Mouse (Mus musculus) CH12.LX (cell line): ENCODE results near the gene Ginm1. TPM values are rescaled to one million over a fixed set of nuclear protein-coding genes. Genes with fewer than 3 reads are reported as not detected.

Source experiments
- DNase-seq: peaks from one replicate; pipeline ENCODE4 v3.0.0-alpha.2; 2013; ENCODE audit errors: extremely low read depth
- H3K27ac ChIP-seq: 2 replicates; pipeline ENCODE4 v1.5.1; 2012; ENCODE audit warnings: low read depth, mild to moderate bottlenecking, control low read depth, moderate library complexity; ENCODE audit not compliant: insufficient read depth
- H3K27me3 ChIP-seq: replicated peaks from 2 replicates; pipeline ENCODE3; 2012; ENCODE audit warnings: inconsistent platforms
- H3K36me3 ChIP-seq, 2 experiments: replicated peaks in 1 of 2; 2 replicates each; pipeline versions ENCODE3 to v1.6.1; 2012; ENCODE audit warnings: inconsistent platforms in 1 of 2, low read length in 1 of 2, mild to moderate bottlenecking in 1 of 2, mixed read lengths in 1 of 2, moderate library complexity in 1 of 2; ENCODE audit not compliant: control insufficient read depth in 1 of 2, insufficient read depth in 1 of 2
- H3K4me1 ChIP-seq, 2 experiments: 2 replicates each; pipeline ENCODE4 v1.6.1; 2012; ENCODE audit warnings: inconsistent platforms in 1 of 2, moderate library complexity in 1 of 2; ENCODE audit not compliant: insufficient read depth in 2 of 2, control insufficient read depth in 1 of 2
- H3K4me2 ChIP-seq: 2 replicates; pipeline ENCODE4 v1.6.1; 2012; ENCODE audit warnings: low read depth, mild to moderate bottlenecking, control low read depth; ENCODE audit not compliant: poor library complexity, insufficient read depth, severe bottlenecking
- H3K4me3 ChIP-seq, 3 experiments: fragments of 150-350 bp in 1 of 3; sonication (generic) in 1 of 3; replicated peaks in 1 of 3; 2 replicates each; pipeline versions ENCODE3 to v1.5.1; 2011 to 2012; ENCODE audit warnings: low read depth in 2 of 3, low read length in 2 of 3, mild to moderate bottlenecking in 2 of 3, moderate library complexity in 2 of 3, control low read depth in 1 of 3, improper control_type of control experiment in 1 of 3, inconsistent platforms in 1 of 3, mixed read lengths in 1 of 3; ENCODE audit not compliant: poor library complexity in 1 of 3
- H3K79me2 ChIP-seq: replicated peaks from 2 replicates; pipeline ENCODE4 v1.6.1; 2012; ENCODE audit warnings: mild to moderate bottlenecking, moderate library complexity; ENCODE audit not compliant: control insufficient read depth, poor library complexity, insufficient read depth, severe bottlenecking; ENCODE audit errors: extremely low read depth
- H3K9ac ChIP-seq: 2 replicates; pipeline ENCODE4 v1.6.1; 2012; ENCODE audit warnings: low read depth, mild to moderate bottlenecking, control low read depth, moderate library complexity; ENCODE audit not compliant: insufficient read depth
- H3K9me3 ChIP-seq: replicated peaks from 2 replicates; pipeline ENCODE3; 2012; ENCODE audit warnings: low read length, inconsistent platforms, mixed read lengths
- CHD2 ChIP-seq: IDR thresholded peaks from 2 replicates; pipeline ENCODE4 v1.6.1; 2011; ENCODE audit warnings: low read length, improper control_type of control experiment
- CTCF ChIP-seq, 2 experiments: IDR thresholded peaks in 1 of 2; conservative IDR thresholded peaks in 1 of 2; 2 replicates each; pipeline ENCODE4 v1.5.1; 2011 to 2012; ENCODE audit warnings: low read depth in 2 of 2, low read length in 2 of 2, improper control_type of control experiment in 1 of 2, inconsistent platforms in 1 of 2, mild to moderate bottlenecking in 1 of 2, moderate library complexity in 1 of 2
- ELF1 ChIP-seq: IDR thresholded peaks from 2 replicates; pipeline ENCODE4 v1.6.1; 2014; ENCODE audit warnings: low read depth, mild to moderate bottlenecking, inconsistent platforms, low read length, improper control_type of control experiment
- GABPA ChIP-seq: IDR thresholded peaks from 2 replicates; pipeline ENCODE4 v1.6.1; 2012; ENCODE audit warnings: low read depth, low read length, improper control_type of control experiment, inconsistent platforms; ENCODE audit not compliant: insufficient replicate concordance
- HCFC1 ChIP-seq: IDR thresholded peaks from 2 replicates; pipeline ENCODE4 v1.6.1; 2012; ENCODE audit warnings: low read depth, mild to moderate bottlenecking, inconsistent platforms, low read length, improper control_type of control experiment
- JUN ChIP-seq: IDR thresholded peaks from 2 replicates; pipeline ENCODE4 v1.6.1; 2011; ENCODE audit warnings: low read depth, mild to moderate bottlenecking, low read length, improper control_type of control experiment, moderate library complexity; ENCODE audit not compliant: insufficient read depth
- JUND ChIP-seq: conservative IDR thresholded peaks from 2 replicates; pipeline ENCODE4 v1.6.1; 2011; ENCODE audit warnings: low read depth, low read length, improper control_type of control experiment
- KAT2A ChIP-seq: IDR thresholded peaks from 2 replicates; pipeline ENCODE4 v1.6.1; 2012; ENCODE audit warnings: low read length, improper control_type of control experiment, inconsistent platforms; ENCODE audit not compliant: insufficient replicate concordance
- MEF2A ChIP-seq: IDR thresholded peaks from 2 replicates; pipeline ENCODE4 v1.6.1; 2014; ENCODE audit warnings: low read depth, mild to moderate bottlenecking, inconsistent platforms, low read length, improper control_type of control experiment, borderline replicate concordance
- MXI1 ChIP-seq: IDR thresholded peaks from 2 replicates; pipeline ENCODE4 v1.6.1; 2011; ENCODE audit warnings: mild to moderate bottlenecking, low read depth, low read length, improper control_type of control experiment
- PAX5 ChIP-seq: IDR thresholded peaks from 2 replicates; pipeline ENCODE4 v1.6.1; 2012; ENCODE audit warnings: low read length, inconsistent platforms, mixed read lengths
- POLR2A ChIP-seq: IDR thresholded peaks from 2 replicates; pipeline ENCODE4 v1.6.1; 2011; ENCODE audit warnings: low read depth, mild to moderate bottlenecking, improper control_type of control experiment, low read length
- POLR2AphosphoS2 ChIP-seq: IDR thresholded peaks from 2 replicates; pipeline ENCODE4 v1.6.1; 2011; ENCODE audit warnings: low read depth, low read length, improper control_type of control experiment
- RAD21 ChIP-seq: IDR thresholded peaks from 2 replicates; pipeline ENCODE4 v1.6.1; 2011; ENCODE audit warnings: low read depth, mild to moderate bottlenecking, low read length, improper control_type of control experiment, moderate library complexity
- RCOR1 ChIP-seq: conservative IDR thresholded peaks from 2 replicates; pipeline ENCODE4 v1.6.1; 2012; ENCODE audit warnings: low read depth, mild to moderate bottlenecking, inconsistent platforms, low read length, improper control_type of control experiment
- SMC3 ChIP-seq: IDR thresholded peaks from 2 replicates; pipeline ENCODE4 v1.6.1; 2011; ENCODE audit warnings: low read depth, low read length, improper control_type of control experiment
- TBP ChIP-seq: conservative IDR thresholded peaks from 2 replicates; pipeline ENCODE4 v1.6.1; 2011; ENCODE audit warnings: low read depth, low read length, improper control_type of control experiment
- UBTF ChIP-seq: IDR thresholded peaks from 2 replicates; pipeline ENCODE4 v1.6.1; 2012; ENCODE audit warnings: low read depth, mild to moderate bottlenecking, inconsistent platforms, low read length, improper control_type of control experiment, moderate library complexity
- USF1 ChIP-seq: IDR thresholded peaks from 2 replicates; pipeline ENCODE4 v1.6.1; 2014; ENCODE audit warnings: low read depth, mild to moderate bottlenecking, inconsistent platforms, low read length, improper control_type of control experiment
- USF2 ChIP-seq: conservative IDR thresholded peaks from 2 replicates; pipeline ENCODE4 v1.6.1; 2011; ENCODE audit warnings: low read depth, low read length, improper control_type of control experiment
- ZC3H11A ChIP-seq: IDR thresholded peaks from 2 replicates; pipeline ENCODE4 v1.6.1; 2012; ENCODE audit warnings: low read depth, mild to moderate bottlenecking, inconsistent platforms, low read length, improper control_type of control experiment
- ZKSCAN1 ChIP-seq: IDR thresholded peaks from 2 replicates; pipeline ENCODE4 v1.6.1; 2012; ENCODE audit warnings: low read depth, inconsistent platforms, low read length, improper control_type of control experiment, borderline replicate concordance
- ZNF384 ChIP-seq: IDR thresholded peaks from 2 replicates; pipeline ENCODE4 v1.6.1; 2012; ENCODE audit warnings: low read depth, low read length, improper control_type of control experiment, inconsistent platforms
- dilution Hi-C: fragments of 300-500 bp; cut with MboI; formaldehyde crosslinking; loops from 2 replicates; pipeline ENCODE4 v1.14.3; 2020; ENCODE audit warnings: low sequenced_read_pairs; ENCODE audit not compliant: extremely low pct_unique_long_range_greater_than_20kb, extremely low pct_ligation_motif_present
- in situ Hi-C: fragments of 300-500 bp; cut with MboI; formaldehyde crosslinking; loops from 3 replicates; pipeline ENCODE4 v1.14.3; 2019; ENCODE audit warnings: low sequenced_read_pairs, low pct_ligation_motif_present, low pct_unique_long_range_greater_than_20kb, mixed read lengths
- polyA plus RNA-seq: library from polyadenylated mRNA; unstranded; fragments of >175 nt; gene quantifications from 2 replicates; pipeline ENCODE4 v1.2.1, GENCODE M21; 2012; ENCODE audit warnings: low read depth; ENCODE audit not compliant: insufficient read length
- total RNA-seq, 2 experiments: library from RNA; depleted of rRNA; stranded (reverse); fragments of 300-350 nt in 1 of 2; fragments of >200 nt in 1 of 2; gene quantifications; 2 replicates each; pipeline ENCODE4 v1.2.3; 2012 to 2014

The Ginm1 gene
- total and polyA plus RNA-seq, 3 experiments = 11.7 to 38.2 (median 22.5) TPM

- TF ChIP-seq ZC3H11A (no peak), ELF1 (peak; percentile 37; the same call in 1 of the 2 replicates), TBP (no peak), KAT2A (no peak), PAX5 (no peak), CHD2 (peak; percentile 51; the same call in 1 of the 2 replicates), RAD21 (no peak), RCOR1 (peak; percentile 71; the same call in 1 of the 2 replicates), USF2 (no peak), SMC3 (no peak), MXI1 (peak; percentile 90)
These were observed 32.1 kb upstream of the Ginm1 start (continued) for GRCm38 (mm10) chr10:7824663-7825280.

- no peak overlapping the region for H3K27ac ChIP-seq
- in situ Hi-C loops (no loop called here), dilution Hi-C loops (no loop called here)
- no peaks in the 10 kb centered on the region for H3K9me3 ChIP-seq
- H3K27me3 ChIP-seq = no peaks in the 10 kb centered on the region
- TF ChIP-seq USF2 = no peak
- no peak for TF ChIP-seq CTCF (conservative IDR thresholded peaks at IDR 0.05 in 1 of 2, IDR thresholded peaks at IDR 0.05 in 1 of 2; ENCODE audit: low read depth in 2 of 2, low read length in 2 of 2)
- TF ChIP-seq USF1 = no peak
- no peak for TF ChIP-seq ZC3H11A
- TF ChIP-seq JUN = no peak
- no peak for TF ChIP-seq ZNF384
- no peak for TF ChIP-seq MXI1
- TF ChIP-seq POLR2A = no peak
- TF ChIP-seq HCFC1 = no peak
- no peak for TF ChIP-seq KAT2A
- no peak for TF ChIP-seq ZKSCAN1
- TF ChIP-seq MEF2A = no peak
- TF ChIP-seq RAD21 = no peak
- no peak for TF ChIP-seq POLR2AphosphoS2
- TF ChIP-seq RCOR1 = no peak
- TF ChIP-seq UBTF = no peak
- no peak for TF ChIP-seq JUND
- no peak for TF ChIP-seq GABPA
- H3K79me2 ChIP-seq = peaks cover 4% of the 10 kb centered on the region
- H3K4me1 ChIP-seq = peaks cover 19 to 68% of the 10 kb centered on the region in 2 experiments
- DNase-seq = no peak
- no peak overlapping the region for H3K4me3 ChIP-seq
- no peak overlapping the region for H3K4me2 ChIP-seq
- no peak overlapping the region for H3K9ac ChIP-seq
- H3K36me3 ChIP-seq = peaks cover 34 to 60% of the 10 kb centered on the region in 2 experiments
These were observed 29.4 kb upstream of the Ginm1 start for GRCm38 (mm10) chr10:7821981-7822380.
